Mouse (Mus musculus) lung, embryonic 14.5 days (tissue): ENCODE measurements around the gene Serpina1c. TPM values are rescaled to one million over a fixed set of nuclear protein-coding genes. Genes with fewer than 3 reads are reported as not detected.
"Not testable (repeated sequence)": the region's sequence is repeated elsewhere in the genome, so short reads cannot be mapped to it uniquely, and the experiment has no call there.

Experiments used
- ATAC-seq: fragments of 200-750 bp; cut with Nextera tagmentation; 2 replicates; pipeline ENCODE4 v1.8.0; 2017; ENCODE audit warnings: mild to moderate bottlenecking, moderate TSS enrichment, moderate library complexity; ENCODE audit not compliant: insufficient read depth
- DNase-seq: peaks from one replicate; pipeline ENCODE4 v3.0.0-alpha.2; 2015
- H3K27ac ChIP-seq: fragments of 300-500 bp; sonication (generic); 2 replicates; pipeline ENCODE4 v1.5.1; 2014; ENCODE audit warnings: low read depth, mild to moderate bottlenecking, moderate library complexity
- H3K27me3 ChIP-seq: fragments of 300-500 bp; sonication (generic); 2 replicates; pipeline ENCODE4 v1.6.1; 2014; ENCODE audit warnings: low read length, control low read depth; ENCODE audit not compliant: insufficient read depth
- H3K36me3 ChIP-seq: fragments of 300-500 bp; sonication (generic); 2 replicates; pipeline ENCODE4 v1.6.1; 2014; ENCODE audit warnings: control low read depth; ENCODE audit not compliant: insufficient read depth
- H3K4me1 ChIP-seq: fragments of 300-500 bp; sonication (generic); 2 replicates; pipeline ENCODE4 v1.6.1; 2014; ENCODE audit warnings: antibody characterized with exemption, control low read depth; ENCODE audit not compliant: insufficient read depth
- H3K4me2 ChIP-seq: fragments of 300-500 bp; sonication (generic); 2 replicates; pipeline ENCODE4 v1.6.1; 2014; ENCODE audit warnings: mild to moderate bottlenecking
- H3K4me3 ChIP-seq: fragments of 300-500 bp; sonication (generic); 2 replicates; pipeline ENCODE4 v1.5.1; 2014; ENCODE audit warnings: low read depth, low read length
- H3K9ac ChIP-seq: fragments of 300-500 bp; sonication (generic); 2 replicates; pipeline ENCODE4 v1.6.1; 2014
- H3K9me3 ChIP-seq: fragments of 300-500 bp; sonication (generic); 2 replicates; pipeline ENCODE4 v1.6.1; 2016; ENCODE audit warnings: low read depth, low read length, control low read depth
- CTCF ChIP-seq: IDR thresholded peaks from 2 replicates; pipeline ENCODE4 v1.5.1; 2016; ENCODE audit warnings: antibody characterized with exemption, low read depth
- WGBS: fragments of 180-500 bp; shearing (Covaris S2); extraction: QIAGEN DNeasy Blood & Tissue Kit; methylation state at CpG from one replicate; pipeline ENCODE4 v1.1.7; 2014; 5-methylcytosine and 5-hydroxymethylcytosine counted together
- polyA plus RNA-seq: library from polyadenylated mRNA; unstranded; fragments of >200 nt; fragmentation: Nextera tagmentation; extraction: Ambion mirVana; gene quantifications from 2 replicates; pipeline ENCODE4 v1.2.1, GENCODE M21; 2014

Gene Serpina1c
- polyA plus RNA-seq: not detected in 2 replicates

GRCm38 (mm10) chr12:103904837-103905340, at the start of gene Serpina1c:
Gene Serpina1c, minus strand, starts transcription at chr12:103904887.
- H3K9ac ChIP-seq, H3K4me2 ChIP-seq, DNase-seq, H3K4me3 ChIP-seq, ATAC-seq, H3K36me3 ChIP-seq, H3K9me3 ChIP-seq, H3K27me3 ChIP-seq, H3K4me1 ChIP-seq, H3K27ac ChIP-seq: not testable (repeated sequence)
- WGBS: 80% methylated on average over 4 of the region's 4 CpGs

- WGBS: 64% methylated on average over 3 of the region's 3 CpGs
- ATAC-seq, H3K4me2 ChIP-seq: not testable (repeated sequence)
Observed at GRCm38 (mm10) chr12:103952972-103953371, 48.3 kb upstream of the Serpina1c start.

GRCm38 (mm10) chr12:103946243-103946642, 41.6 kb upstream of the Serpina1c start:
- Histone ChIP-seq H3K4me3 (no peak overlapping the region), H3K36me3 (no peaks in the 10 kb centered on the region), H3K4me2 (no peak overlapping the region), H3K9me3 (no peaks in the 10 kb centered on the region), H3K9ac (no peak overlapping the region), H3K4me1 (no peaks in the 10 kb centered on the region), H3K27me3 (no peaks in the 10 kb centered on the region), H3K27ac (no peak overlapping the region)
- WGBS: 76% methylated on average over 4 of the region's 4 CpGs
- no peak for TF ChIP-seq CTCF
- ATAC-seq: no peak
- DNase-seq: no peak

More at GRCm38 (mm10) chr12:103952972-103953371, 48.3 kb upstream of the Serpina1c start:
- H3K27ac ChIP-seq, H3K4me1 ChIP-seq, H3K27me3 ChIP-seq, H3K36me3 ChIP-seq, H3K4me3 ChIP-seq, H3K9me3 ChIP-seq, H3K9ac ChIP-seq, DNase-seq: not testable (repeated sequence)

- not testable (repeated sequence) for ATAC-seq, H3K9ac ChIP-seq, DNase-seq, H3K36me3 ChIP-seq, H3K4me2 ChIP-seq, H3K27me3 ChIP-seq, H3K9me3 ChIP-seq, H3K4me3 ChIP-seq, H3K4me1 ChIP-seq, H3K27ac ChIP-seq
- WGBS: 93% methylated on average over 9 of the region's 16 CpGs
Observed at GRCm38 (mm10) chr12:103909181-103909580, 4.5 kb upstream of the Serpina1c start.

- not testable (repeated sequence) for H3K4me2 ChIP-seq, ATAC-seq, H3K9me3 ChIP-seq, H3K27ac ChIP-seq, DNase-seq, H3K9ac ChIP-seq, H3K27me3 ChIP-seq, H3K4me1 ChIP-seq, H3K4me3 ChIP-seq, H3K36me3 ChIP-seq
- WGBS: 41% methylated on average over 1 of the region's 1 CpGs
Observed at GRCm38 (mm10) chr12:103907746-103908145, 3.1 kb upstream of the Serpina1c start.

- not testable (repeated sequence) for H3K4me3 ChIP-seq, H3K36me3 ChIP-seq, H3K4me2 ChIP-seq, H3K9me3 ChIP-seq, H3K27me3 ChIP-seq, DNase-seq, H3K4me1 ChIP-seq, H3K9ac ChIP-seq, ATAC-seq, H3K27ac ChIP-seq
- WGBS: 89% methylated on average over 3 of the region's 3 CpGs
Observed at GRCm38 (mm10) chr12:103901929-103902328, 2.8 kb downstream of the Serpina1c start.

GRCm38 (mm10) chr12:103866873-103867272, 37.8 kb downstream of the Serpina1c start:
- ATAC-seq, H3K9me3 ChIP-seq: not testable (repeated sequence)
- WGBS: 61% methylated on average over 1 of the region's 1 CpGs

GRCm38 (mm10) chr12:103863101-103863974, 41.3 kb downstream of the Serpina1c start, which contains the start of gene Serpina1a:
Gene Serpina1a, minus strand, starts transcription at chr12:103863562.
- not testable (repeated sequence) for H3K36me3 ChIP-seq, H3K4me1 ChIP-seq, ATAC-seq, H3K27me3 ChIP-seq, H3K4me3 ChIP-seq, H3K9me3 ChIP-seq, H3K27ac ChIP-seq, H3K4me2 ChIP-seq, DNase-seq, H3K9ac ChIP-seq
- 70% methylated on average over 9 of the region's 9 CpGs for WGBS

More at GRCm38 (mm10) chr12:103866873-103867272, 37.8 kb downstream of the Serpina1c start:
- not testable (repeated sequence) for H3K36me3 ChIP-seq, H3K4me3 ChIP-seq, H3K27me3 ChIP-seq, H3K27ac ChIP-seq, H3K4me2 ChIP-seq, H3K4me1 ChIP-seq, H3K9ac ChIP-seq, DNase-seq
